Mouse (Mus musculus) telencephalon, adult 2 months (tissue): ENCODE measurements at regions not wholly inside any gene's neighbourhood (a gene's known extent, or its start where the extent isn't known, plus 50 kb on each side); places are given as distances from the start of the nearest gene placed in this dataset.
A peak's percentile ranks its signal among the peaks of the same experiment; 100 is the strongest.

ENCODE experiments used
- DNase-seq: peaks from one replicate; pipeline ENCODE4 v3.0.0-alpha.2; 2011; ENCODE audit warnings: low read depth, low spot score

GRCm38 (mm10) chr8:30946154-30947065, 2482.1 kb upstream of the 5930422O12Rik start:
- no peak for DNase-seq

- no peak for DNase-seq
Measured at GRCm38 (mm10) chr8:30952818-30953217, 2475.7 kb upstream of the 5930422O12Rik start.

GRCm38 (mm10) chr8:30959436-30960180, 2468.9 kb upstream of the 5930422O12Rik start:
- DNase-seq = no peak

GRCm38 (mm10) chr8:30960486-30960885, 2468.0 kb upstream of the 5930422O12Rik start:
- no peak for DNase-seq

- DNase-seq = no peak
Measured at GRCm38 (mm10) chr8:30962207-30962606, 2466.3 kb upstream of the 5930422O12Rik start.

GRCm38 (mm10) chr8:30982814-30983213, 2445.7 kb upstream of the 5930422O12Rik start:
- DNase-seq = no peak

- DNase-seq = no peak
Measured at GRCm38 (mm10) chr8:30988051-30988450, 2440.5 kb upstream of the 5930422O12Rik start.

- peak; percentile 45 for DNase-seq
Measured at GRCm38 (mm10) chr8:30998657-30999056, 2429.9 kb upstream of the 5930422O12Rik start.

- peak; percentile 60 for DNase-seq
Measured at GRCm38 (mm10) chr8:31000120-31000519, 2428.4 kb upstream of the 5930422O12Rik start.

GRCm38 (mm10) chr8:31001980-31002730, 2426.4 kb upstream of the 5930422O12Rik start:
- no peak for DNase-seq

- DNase-seq = peak; percentile 74
Measured at GRCm38 (mm10) chr8:31008309-31008708, 2420.2 kb upstream of the 5930422O12Rik start.

GRCm38 (mm10) chr8:31012068-31012467, 2416.4 kb upstream of the 5930422O12Rik start:
- DNase-seq = no peak

- peak; percentile 33 for DNase-seq
Measured at GRCm38 (mm10) chr8:31031721-31032591, 2396.6 kb upstream of the 5930422O12Rik start.

- peak; percentile 82 for DNase-seq
Measured at GRCm38 (mm10) chr8:31033281-31033680, 2395.2 kb upstream of the 5930422O12Rik start.

- no peak for DNase-seq
Measured at GRCm38 (mm10) chr8:31036892-31037291, 2391.6 kb upstream of the 5930422O12Rik start.
